9 mouse cellular contexts compared by ENCODE assay signal in genomic region chr2:170175661-170176150, GRCm38 (mm10). TPM values are rescaled to one million over a fixed set of nuclear protein-coding genes. Genes with fewer than 3 reads are reported as not detected.
DNase-seq lines count a peak whose midpoint lies in the region; ATAC-seq and TF ChIP-seq lines count a peak whose summit lies in the region.
"Had no signal": no experiment of that assay in that cellular context is flagged by ENCODE, and none has a peak within 500 bp of the region (broad histone marks: within the 10 kb centered on the region; RNA-seq: fewer than 3 reads in every experiment).

No protein-coding gene starts in this region.

- H3K27ac ChIP-seq in kidney, postnatal 0 days = 0 out of 2 replicates have a peak overlapping the region, but pooled peaks have one; percentile 2
- H3K27ac ChIP-seq in MEL (ENCODE audit: control insufficient read depth, low read depth, low read length) = peak overlapping the region; percentile 95
- peak overlapping the region; percentile 29 for H3K27ac ChIP-seq in liver, embryonic 16.5 days (ENCODE audit: low read length)
- no peak overlapping the region for H3K27ac ChIP-seq in forebrain, postnatal 0 days (ENCODE audit: low read depth, low read length)

- peak in 1 of 2 experiments; percentile 53; a peak in 3 of 4 replicates for TF ChIP-seq EP300 in MEL (IDR thresholded peaks at IDR 0.05; ENCODE audit: low read depth in 1 of 2, low read length in 2 of 2)

- H3K9me3 ChIP-seq in kidney, postnatal 0 days (replicated peaks; ENCODE audit: low read length) = no peaks in the 10 kb centered on the region
- no peaks in the 10 kb centered on the region for H3K9me3 ChIP-seq in MEL (replicated peaks; ENCODE audit: insufficient read depth, low read length)
- no peaks in the 10 kb centered on the region for H3K9me3 ChIP-seq in liver, embryonic 16.5 days (replicated peaks; ENCODE audit: control insufficient read depth, low read length)
- H3K9me3 ChIP-seq in forebrain, postnatal 0 days (ENCODE audit: low read length) = no peaks in the 10 kb centered on the region
- H3K9me3 ChIP-seq: hindbrain, embryonic 13.5 days had no signal

- no peak overlapping the region for H3K4me3 ChIP-seq in kidney, postnatal 0 days (replicated peaks; ENCODE audit: low read depth, low read length)
- H3K4me3 ChIP-seq in MEL (ENCODE audit: control insufficient read depth in 1 of 2, insufficient read depth in 1 of 2, low read depth in 2 of 2, low read length in 2 of 2) = peak overlapping the region; percentile 6 to 16; a peak in 2 of 4 replicates
- no peak overlapping the region for H3K4me3 ChIP-seq in liver, embryonic 16.5 days (ENCODE audit: low read depth, low read length)
- H3K4me3 ChIP-seq in forebrain, postnatal 0 days (ENCODE audit: low read depth, low read length) = no peak overlapping the region
- H3K4me3 ChIP-seq: hindbrain, embryonic 13.5 days had no signal

- TF ChIP-seq CTCF in kidney, postnatal 0 days (IDR thresholded peaks at IDR 0.05; ENCODE audit: low read depth) = no peak
- TF ChIP-seq CTCF in MEL (IDR thresholded peaks at IDR 0.05 in 2 of 3, conservative IDR thresholded peaks at IDR 0.05 in 1 of 3; ENCODE audit: control insufficient read depth in 1 of 3, insufficient read depth in 1 of 3, low read depth in 2 of 3, low read length in 3 of 3, poor library complexity in 1 of 3, severe bottlenecking in 1 of 3) = no peak
- TF ChIP-seq CTCF in forebrain, postnatal 0 days (IDR thresholded peaks at IDR 0.05; ENCODE audit: low read depth) = no peak

- H3K79me2 ChIP-seq in MEL (ENCODE audit: control insufficient read depth, insufficient read depth, low read length, poor library complexity) = no peaks in the 10 kb centered on the region; the same call in 1 of the 2 replicates

- H3K4me2 ChIP-seq in kidney, postnatal 0 days (ENCODE audit: low read length) = no peak overlapping the region
- no peak overlapping the region for H3K4me2 ChIP-seq in liver, embryonic 16.5 days (ENCODE audit: low read depth, low read length)
- H3K4me2 ChIP-seq in forebrain, postnatal 0 days (ENCODE audit: low read depth) = no peak overlapping the region
- H3K4me2 ChIP-seq: hindbrain, embryonic 13.5 days had no signal

- no peak overlapping the region for H3K9ac ChIP-seq in kidney, postnatal 0 days (ENCODE audit: low read depth, low read length)
- peak overlapping the region; percentile 68 for H3K9ac ChIP-seq in MEL (ENCODE audit: control insufficient read depth, low read depth, low read length, poor library complexity, severe bottlenecking)
- no peak overlapping the region for H3K9ac ChIP-seq in liver, embryonic 16.5 days (ENCODE audit: low read depth, low read length)
- no peak overlapping the region for H3K9ac ChIP-seq in forebrain, postnatal 0 days
- H3K9ac ChIP-seq: hindbrain, embryonic 13.5 days had no signal

- peak; percentile 28 to 53; a peak in 2 of 4 replicates for TF ChIP-seq POLR2A in MEL (IDR thresholded peaks at IDR 0.05; ENCODE audit: control insufficient read depth in 1 of 2, insufficient read depth in 1 of 2, low read depth in 1 of 2, low read length in 2 of 2, poor library complexity in 1 of 2)

- H3K4me1 ChIP-seq in kidney, postnatal 0 days (replicated peaks; ENCODE audit: insufficient read depth, low read length) = peaks cover 19% of the 10 kb centered on the region; the same call in 1 of the 2 replicates
- H3K4me1 ChIP-seq in MEL (ENCODE audit: control insufficient read depth in 1 of 2, insufficient read depth in 2 of 2, low read length in 2 of 2) = peaks cover 25 to 37% of the 10 kb centered on the region in 2 experiments
- H3K4me1 ChIP-seq in liver, embryonic 16.5 days (ENCODE audit: control insufficient read depth, low read depth, low read length) = peaks cover 32% of the 10 kb centered on the region
- H3K4me1 ChIP-seq in forebrain, postnatal 0 days (ENCODE audit: insufficient read depth) = no peaks in the 10 kb centered on the region

- 39% methylated on average over 7 of the region's 7 CpGs for WGBS in kidney, postnatal 0 days
- 11% methylated on average over 7 of the region's 7 CpGs for WGBS in liver, embryonic 16.5 days (ENCODE audit: insufficient replicate concordance)
- 82% methylated on average over 7 of the region's 7 CpGs for WGBS in forebrain, postnatal 0 days

- H3K36me3 ChIP-seq in kidney, postnatal 0 days (ENCODE audit: insufficient read depth, low read length) = no peaks in the 10 kb centered on the region
- H3K36me3 ChIP-seq in MEL (ENCODE audit: control insufficient read depth in 1 of 2, insufficient read depth in 2 of 2, low read length in 2 of 2) = peaks cover 0 to 35% of the 10 kb centered on the region in 2 experiments; a peak in 2 of 4 replicates
- H3K36me3 ChIP-seq in liver, embryonic 16.5 days (ENCODE audit: control insufficient read depth, insufficient read depth) = no peaks in the 10 kb centered on the region
- H3K36me3 ChIP-seq in forebrain, postnatal 0 days (ENCODE audit: insufficient read depth) = no peaks in the 10 kb centered on the region
- H3K36me3 ChIP-seq: hindbrain, embryonic 13.5 days had no signal

- no peak for DNase-seq in kidney, postnatal 0 days (ENCODE audit: low spot score)
- DNase-seq in kidney, postnatal 25 days = no peak
- peak; percentile 88 for DNase-seq in MEL (ENCODE audit: low read depth, low spot score)
- peak; percentile 49 for DNase-seq in c-Kit-positive CD71-positive TER-119-negative erythroid progenitor cells, embryonic 14.5 days (ENCODE audit: low read depth)
- DNase-seq in forebrain, postnatal 0 days = no peak
- DNase-seq in yolk sac, embryonic 10.5 days (ENCODE audit: low spot score) = no peak
- DNase-seq: cerebellum, adult 18-20 months had no signal

- H3K27me3 ChIP-seq in kidney, postnatal 0 days (ENCODE audit: insufficient read depth, low read length) = no peaks in the 10 kb centered on the region
- no peaks in the 10 kb centered on the region for H3K27me3 ChIP-seq in MEL (ENCODE audit: control insufficient read depth in 1 of 2, insufficient read depth in 2 of 2, low read length in 2 of 2)
- H3K27me3 ChIP-seq in liver, embryonic 16.5 days (ENCODE audit: control insufficient read depth, insufficient read depth, low read depth, low read length) = no peaks in the 10 kb centered on the region
- H3K27me3 ChIP-seq in forebrain, postnatal 0 days (ENCODE audit: insufficient read depth, low read length) = no peaks in the 10 kb centered on the region
- H3K27me3 ChIP-seq: hindbrain, embryonic 13.5 days had no signal

- no peak for TF ChIP-seq RAD21 in MEL (IDR thresholded peaks at IDR 0.05; ENCODE audit: low read depth, low read length)

- no peak for ATAC-seq in kidney, postnatal 0 days (replicated peaks; ENCODE audit: low FRiP score, low read depth)
- ATAC-seq in liver, embryonic 16.5 days (ENCODE audit: low read depth) = peak; percentile 65
- ATAC-seq in forebrain, postnatal 0 days = no peak

TF ChIP-seq in MEL, 35 proteins besides CTCF, POLR2A, EP300 and RAD21 (continues in another document):
- TF ChIP-seq SMC3 (IDR thresholded peaks at IDR 0.05; ENCODE audit: low read depth, low read length) (no peak), MYB (IDR thresholded peaks at IDR 0.05; ENCODE audit: low read depth, low read length) (no peak), ZC3H11A (IDR thresholded peaks at IDR 0.05; ENCODE audit: low read depth, low read length) (no peak), USF2 (IDR thresholded peaks at IDR 0.05; ENCODE audit: borderline replicate concordance in 1 of 2, insufficient read depth in 1 of 2, low read depth in 1 of 2, low read length in 2 of 2) (no peak), MXI1 (IDR thresholded peaks at IDR 0.05; ENCODE audit: low read depth, low read length) (no peak; the same call in 1 of the 2 replicates), GATA1 (IDR thresholded peaks at IDR 0.05; ENCODE audit: low read depth, low read length) (peak; percentile 76), CHD2 (IDR thresholded peaks at IDR 0.05; ENCODE audit: low read length) (no peak), MAX (IDR thresholded peaks at IDR 0.05; ENCODE audit: low read length) (peak; percentile 66; the same call in 1 of the 2 replicates), POLR2AphosphoS2 (IDR thresholded peaks at IDR 0.05; ENCODE audit: low read length) (no peak), GABPA (IDR thresholded peaks at IDR 0.05; ENCODE audit: low read depth, low read length) (no peak), ZMIZ1 (IDR thresholded peaks at IDR 0.05; ENCODE audit: low read depth, low read length) (no peak), JUND (IDR thresholded peaks at IDR 0.05; ENCODE audit: low read depth, low read length) (no peak), ETS1 (IDR thresholded peaks at IDR 0.05; ENCODE audit: low read depth, low read length) (peak; percentile 79), ZNF384 (IDR thresholded peaks at IDR 0.05; ENCODE audit: low read depth, low read length) (peak; percentile 66), ELF1 (IDR thresholded peaks at IDR 0.05; ENCODE audit: low read depth, low read length) (peak; percentile 38; the same call in 1 of the 2 replicates), ZKSCAN1 (IDR thresholded peaks at IDR 0.05; ENCODE audit: low read depth, low read length) (no peak), MYC (IDR thresholded peaks at IDR 0.05; ENCODE audit: low read depth, low read length) (peak; percentile 76; the same call in 1 of the 2 replicates), MAZ (IDR thresholded peaks at IDR 0.05; ENCODE audit: low read depth, low read length) (no peak), TCF12 (IDR thresholded peaks at IDR 0.05; ENCODE audit: low read depth, low read length) (peak; percentile 54), SIN3A (IDR thresholded peaks at IDR 0.05; ENCODE audit: low read length) (peak; percentile 40; the same call in 1 of the 2 replicates), TBP (IDR thresholded peaks at IDR 0.05; ENCODE audit: low read depth, low read length) (peak; percentile 85), NRF1 (IDR thresholded peaks at IDR 0.05; ENCODE audit: insufficient read depth, low read depth, low read length, poor library complexity, severe bottlenecking) (no peak), E2F4 (IDR thresholded peaks at IDR 0.05; ENCODE audit: borderline replicate concordance, low read depth, low read length) (no peak), CHD1 (IDR thresholded peaks at IDR 0.05; ENCODE audit: low read depth, low read length) (no peak), USF1 (IDR thresholded peaks at IDR 0.05; ENCODE audit: low read depth, low read length) (no peak), MAFK (IDR thresholded peaks at IDR 0.05; ENCODE audit: borderline replicate concordance, low read depth, low read length) (no peak)

RNA-seq across cellular contexts. Expression of gene Zfp217, which starts 27.8 kb away (rescaled TPM):
- polyA plus RNA-seq in kidney, postnatal 0 days (2015; fragmentation: Nextera tagmentation; extraction: Ambion mirVana) = 3.7 and 4.0 TPM in 2 replicates
- 21.7 and 29.3 TPM in 2 replicates for total RNA-seq in MEL (2012; rRNA removed)
- polyA plus RNA-seq in MEL (2012; ENCODE audit: insufficient read depth in 1 of 2, insufficient read length in 2 of 2, low read depth in 1 of 2, low replicate concordance in 2 of 2, missing spikeins in 1 of 2) = 10 to 100 TPM; 25.5 to 34.9 TPM
- 4.2 and 5.7 TPM in 2 replicates for polyA plus RNA-seq in liver, embryonic 16.5 days (2015; fragmentation: Nextera tagmentation; extraction: Ambion mirVana)
- total RNA-seq in forebrain, postnatal 0 days (2014; rRNA removed) = 3.3 and 3.5 TPM in 2 replicates
- 0.28 and 0.64 TPM in 2 replicates for polyA plus RNA-seq in forebrain, postnatal 0 days (2015; fragmentation: Nextera tagmentation; extraction: Ambion mirVana)

Comparison
In these comparisons a context has a peak if more than half of its experiments do, and no peak if none do; other contexts are left out.
1. DNase-seq: peak in MEL (single experiment) and c-Kit-positive CD71-positive TER-119-negative erythroid progenitor cells, embryonic 14.5 days (single experiment); none in kidney, postnatal 0 days (single experiment), kidney, postnatal 25 days (0 of 2), forebrain, postnatal 0 days (single experiment) and yolk sac, embryonic 10.5 days (single experiment).
2. H3K4me3 ChIP-seq: peak in MEL (2 of 2); none in kidney, postnatal 0 days (single experiment), liver, embryonic 16.5 days (single experiment) and forebrain, postnatal 0 days (single experiment).